Mouse (Mus musculus) T-helper 17 cell (primary cell): ENCODE measurements at regions not wholly inside any gene's neighbourhood (a gene's known extent, or its start where the extent isn't known, plus 50 kb on each side); places are given as distances from the start of the nearest gene placed in this dataset.

Experiments
- in situ Hi-C, 2 experiments: fragments of 300-600 bp; cut with MboI, MseI; formaldehyde crosslinking; loops; 1 replicate in 1 of 2; 2 replicates in 1 of 2; pipeline ENCODE4 v1.15.1; 2025; ENCODE audit warnings: high pct_unique_total_duplicates in 2 of 2

DNA sequence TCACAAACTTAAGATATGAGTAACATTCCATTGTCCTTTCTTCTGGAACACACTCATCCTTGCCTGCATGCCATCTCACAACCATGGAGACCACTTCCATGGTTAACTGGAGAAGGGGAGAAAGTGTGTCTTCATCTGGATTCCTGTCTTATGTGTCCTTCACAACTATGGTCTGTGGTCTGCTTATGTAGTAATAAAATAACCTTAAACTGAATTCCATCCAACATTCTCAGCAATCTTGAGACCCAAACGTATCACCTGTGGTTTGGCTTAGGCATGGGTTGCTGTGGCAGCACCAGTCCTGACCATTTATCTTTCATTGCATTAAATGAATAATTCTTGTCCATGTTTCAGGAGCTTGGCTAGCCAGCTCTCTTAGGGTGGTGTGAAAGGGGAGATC lies 1186.3 kb downstream of the Gsdmc2 start:
- in situ Hi-C loops = loop anchor here in 1 of 2 experiments (5.0 kb wide), 1 partner anchor 54 kb away; no protein-coding TSS in a partner anchor

DNA sequence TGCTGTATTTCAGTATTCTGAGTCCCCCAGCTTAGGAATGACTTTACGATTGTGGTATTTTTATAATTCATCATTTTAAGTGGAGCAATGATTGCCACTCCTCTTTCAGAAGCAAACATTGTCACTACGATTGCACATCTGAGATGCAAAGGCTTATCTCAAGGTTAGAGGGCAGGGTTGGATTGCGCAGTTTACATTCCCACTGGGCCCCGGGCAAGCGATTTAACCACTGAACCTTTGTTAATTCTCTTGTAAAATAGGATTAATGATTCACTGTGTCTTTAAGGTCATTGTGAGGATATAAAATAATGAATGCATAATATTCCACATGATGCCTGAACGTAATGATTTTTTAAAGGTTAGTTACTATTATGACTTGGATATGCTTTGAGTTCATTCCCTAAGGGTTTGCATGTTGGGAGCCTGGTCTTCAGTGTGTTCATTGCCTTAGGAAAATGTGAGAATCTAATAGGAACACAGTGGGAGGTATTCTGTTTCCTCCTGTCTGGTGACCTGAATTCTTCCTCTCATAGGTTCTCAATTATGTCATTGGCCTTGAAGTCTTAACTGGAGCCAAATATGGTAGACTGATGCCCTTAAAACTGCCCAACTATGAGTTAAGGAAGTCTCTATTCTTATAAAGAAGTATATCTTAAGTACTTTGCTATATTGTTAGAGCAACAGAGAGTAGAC lies 1198.4 kb downstream of the Gsdmc2 start:
- in situ Hi-C loops = no loop called here

DNA sequence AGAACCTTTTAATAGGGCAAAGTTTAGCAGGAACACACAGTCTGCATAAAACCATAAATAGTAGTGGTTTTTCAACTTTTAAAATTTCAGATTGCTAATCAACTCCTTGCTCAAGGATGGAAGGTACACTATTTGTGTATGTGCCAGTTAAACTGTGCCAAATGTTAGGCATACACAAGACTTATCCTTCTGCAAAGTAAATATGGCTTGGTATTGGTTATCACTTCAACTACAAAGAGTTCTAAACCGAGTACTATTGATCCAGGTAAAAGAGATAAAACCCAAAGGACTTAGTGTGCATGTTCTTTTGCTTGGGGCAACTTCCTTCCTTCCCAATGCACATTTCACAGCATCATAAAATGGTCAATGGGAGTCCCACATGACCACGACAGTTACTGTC lies 1200.2 kb downstream of the Gsdmc2 start:
- in situ Hi-C loops = no loop called here

DNA sequence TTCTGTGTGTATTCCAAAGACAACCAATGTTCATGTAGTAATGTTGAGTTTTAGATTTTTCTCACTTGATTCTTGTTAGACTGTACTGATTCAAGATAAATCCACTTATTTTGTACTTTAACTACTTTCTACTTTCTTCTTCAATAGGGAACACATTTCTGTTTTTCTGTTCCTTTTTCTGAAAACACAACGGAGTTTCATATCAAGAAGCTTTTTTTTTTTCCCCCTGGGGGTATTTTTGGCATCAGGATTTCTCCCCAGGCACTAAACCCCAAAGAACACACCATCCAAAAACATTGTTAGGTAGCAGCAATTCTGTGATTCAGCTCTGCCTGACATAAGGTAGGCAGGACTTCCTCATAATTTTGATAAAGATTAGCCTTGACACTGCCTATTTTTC lies 1200.7 kb downstream of the Gsdmc2 start:
- in situ Hi-C loops = no loop called here

DNA sequence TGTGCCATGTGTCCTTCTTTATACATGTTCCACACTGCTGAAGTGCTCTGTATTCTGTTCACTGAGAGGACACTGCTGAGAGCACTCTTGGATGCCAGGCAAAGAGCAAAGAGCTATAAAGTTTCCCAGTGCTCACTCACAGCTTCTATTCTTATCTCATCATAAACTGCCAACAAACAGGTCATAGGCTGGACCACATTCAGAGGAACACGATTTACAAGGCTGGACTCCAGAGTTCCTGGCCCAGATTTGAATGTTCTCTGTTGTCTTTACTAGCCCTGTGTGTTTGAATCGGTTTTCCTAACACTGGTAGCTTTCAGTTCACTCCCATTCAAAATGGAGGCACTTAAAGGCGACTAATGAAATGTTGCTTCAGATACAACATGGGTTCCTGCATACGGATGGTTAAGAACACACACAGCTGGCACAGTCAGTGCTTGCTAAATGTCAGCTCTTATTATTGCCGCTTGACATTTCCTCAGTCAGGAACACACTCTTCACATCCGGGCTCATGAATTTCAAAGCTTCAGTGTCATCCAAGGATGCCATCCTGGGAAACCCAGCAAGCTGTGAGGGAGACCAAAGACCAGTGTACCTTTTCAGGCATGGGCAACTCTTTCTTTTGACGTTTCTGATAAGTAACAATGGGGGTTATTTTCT lies 1203.8 kb downstream of the Gsdmc2 start:
- in situ Hi-C loops = no loop called here

DNA sequence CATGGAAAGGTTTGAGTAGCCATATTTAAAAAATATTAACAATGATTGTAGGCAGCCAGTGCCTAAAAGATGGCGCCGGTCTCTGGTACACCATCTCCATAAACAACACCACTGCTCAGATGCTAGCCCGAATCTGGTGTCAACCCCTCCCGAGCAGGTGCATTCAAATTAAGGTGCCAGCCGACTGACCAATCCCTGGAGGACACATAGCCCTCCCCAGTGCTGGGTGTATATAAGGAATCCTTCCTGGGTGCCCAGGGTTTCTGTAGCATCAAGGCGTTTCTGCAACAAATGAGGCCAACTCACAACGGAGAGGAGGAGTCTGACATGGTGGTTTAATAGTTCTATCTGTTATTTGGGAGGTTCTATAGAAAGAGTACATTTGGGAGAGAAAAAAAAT lies 1219.6 kb downstream of the Gsdmc2 start:
- in situ Hi-C loops = no loop called here

DNA sequence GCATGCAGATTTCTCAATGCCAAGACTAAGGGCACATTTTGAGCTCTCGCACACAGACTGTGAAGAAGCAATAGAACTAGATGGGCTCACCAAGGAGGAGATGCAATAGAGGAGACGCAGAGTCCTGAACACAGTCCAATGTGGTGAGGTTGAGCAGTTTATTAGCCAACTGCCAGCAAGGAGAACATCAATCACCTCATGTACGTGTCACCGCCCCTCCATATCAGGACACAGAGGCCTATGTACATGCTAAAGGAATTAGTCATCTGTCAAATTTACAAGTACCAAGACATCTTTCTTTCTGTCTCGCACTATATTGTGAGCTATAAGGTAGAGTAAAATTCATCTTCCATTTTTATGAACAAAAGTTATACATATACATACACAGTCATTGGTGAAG lies 1228.9 kb downstream of the Gsdmc2 start:
- in situ Hi-C loops = no loop called here

DNA sequence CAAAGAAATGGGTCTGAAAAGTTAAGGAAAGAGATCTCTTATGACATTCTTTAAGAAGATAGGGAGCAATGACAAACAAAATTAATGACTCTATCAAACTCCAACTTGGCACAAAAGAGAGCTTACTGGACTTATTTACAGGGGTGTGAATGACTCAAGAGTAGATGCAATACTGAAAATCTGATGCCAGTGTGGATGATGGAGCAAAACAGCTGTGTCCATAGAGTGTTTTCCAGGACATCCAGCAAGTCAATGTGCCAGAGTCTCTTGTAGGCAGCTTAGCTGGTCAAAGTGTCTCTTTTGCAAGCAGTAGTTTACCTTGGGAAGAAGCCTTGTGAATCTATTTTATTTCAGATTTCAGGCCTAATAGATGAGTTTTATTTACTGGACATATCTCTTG lies 1248.2 kb downstream of the Gsdmc2 start:
- in situ Hi-C loops = no loop called here

DNA sequence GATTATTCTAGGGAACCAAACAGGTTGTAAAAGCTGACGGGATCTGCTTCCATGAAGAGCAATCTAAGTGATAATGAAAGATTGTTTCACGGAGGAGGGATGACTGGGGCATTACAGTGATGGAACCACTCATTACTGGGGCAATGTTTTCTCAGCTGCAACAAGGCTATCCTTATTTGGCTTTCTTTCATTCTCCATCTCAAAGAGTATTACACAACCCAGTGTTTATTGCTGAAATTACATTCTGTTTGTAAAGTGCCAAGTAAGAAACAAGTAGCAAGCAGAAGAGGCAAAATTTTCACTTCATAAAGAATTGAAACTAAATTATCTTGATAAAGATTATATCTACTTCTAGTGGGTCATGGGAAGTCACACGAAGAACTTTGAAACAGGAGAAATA lies 1256.4 kb downstream of the Gsdmc2 start:
- in situ Hi-C loops = loop anchor here in 1 of 2 experiments (10.0 kb wide), 1 partner anchor 474 kb away; no protein-coding TSS in a partner anchor

DNA sequence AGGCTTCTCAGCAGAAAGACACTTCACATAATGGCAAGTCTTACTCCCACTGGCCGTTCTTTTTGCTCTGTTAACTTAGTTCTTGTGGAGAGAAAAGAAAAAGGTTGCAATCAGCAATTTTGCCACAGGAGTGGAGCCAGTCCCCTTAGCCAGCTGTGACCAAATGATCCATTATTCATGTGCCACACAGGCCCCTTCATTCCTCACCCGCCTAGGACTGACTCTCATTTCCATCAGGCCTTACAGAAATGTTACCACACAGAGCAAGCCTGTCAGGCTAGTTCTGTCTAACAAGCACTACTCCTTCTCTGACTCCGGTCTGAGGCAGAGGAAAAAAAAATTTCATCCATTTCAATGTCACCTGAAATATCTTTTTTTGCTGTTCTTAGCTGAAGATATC lies 1266.2 kb downstream of the Gsdmc2 start:
- in situ Hi-C loops = loop anchor here in 1 of 2 experiments (10.0 kb wide), 1 partner anchor 236 kb away; no protein-coding TSS in a partner anchor

DNA sequence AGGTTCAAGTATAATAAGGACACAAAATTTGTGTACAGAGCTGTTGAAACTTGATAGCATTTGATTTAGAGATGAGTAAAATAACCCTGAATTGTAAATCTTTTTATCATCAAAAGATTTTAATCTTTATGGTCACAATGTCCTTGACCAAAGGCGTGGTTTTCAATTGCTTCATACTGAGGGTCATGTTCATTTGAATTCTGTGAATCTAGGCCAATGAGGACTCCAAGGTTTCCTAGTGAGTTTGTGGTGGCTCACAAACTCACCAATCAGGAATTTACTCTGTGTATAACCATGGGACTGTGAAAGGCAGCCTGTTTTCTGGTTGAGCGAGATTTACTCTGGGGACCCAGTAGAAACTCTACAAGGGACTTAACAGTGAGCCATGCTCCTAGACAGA lies 1269.2 kb downstream of the Gsdmc2 start:
- in situ Hi-C loops = loop anchor here in 1 of 2 experiments (10.0 kb wide), 1 partner anchor 239 kb away; no protein-coding TSS in a partner anchor

DNA sequence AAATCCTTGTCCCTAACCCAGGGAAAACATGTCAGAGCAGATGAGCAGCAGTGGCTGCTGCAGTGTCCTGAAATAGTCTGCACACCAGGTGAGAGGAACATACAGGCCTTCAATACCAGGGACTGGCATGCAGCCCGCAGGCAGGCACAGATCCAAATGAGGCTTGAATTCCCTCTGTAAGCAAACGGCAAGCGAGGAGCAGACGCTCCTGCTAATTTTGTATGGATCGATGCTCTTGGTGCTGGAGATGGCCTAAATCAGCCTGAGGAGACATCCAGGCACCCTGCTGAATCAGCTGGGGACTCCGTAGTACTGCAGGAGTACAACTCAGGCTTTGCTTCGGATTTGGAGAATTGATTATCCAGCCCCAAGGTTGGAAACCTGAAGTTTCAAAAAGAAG lies 1273.2 kb downstream of the Gsdmc2 start:
- in situ Hi-C loops = loop anchor here in 1 of 2 experiments (10.0 kb wide), 1 partner anchor 243 kb away; no protein-coding TSS in a partner anchor

DNA sequence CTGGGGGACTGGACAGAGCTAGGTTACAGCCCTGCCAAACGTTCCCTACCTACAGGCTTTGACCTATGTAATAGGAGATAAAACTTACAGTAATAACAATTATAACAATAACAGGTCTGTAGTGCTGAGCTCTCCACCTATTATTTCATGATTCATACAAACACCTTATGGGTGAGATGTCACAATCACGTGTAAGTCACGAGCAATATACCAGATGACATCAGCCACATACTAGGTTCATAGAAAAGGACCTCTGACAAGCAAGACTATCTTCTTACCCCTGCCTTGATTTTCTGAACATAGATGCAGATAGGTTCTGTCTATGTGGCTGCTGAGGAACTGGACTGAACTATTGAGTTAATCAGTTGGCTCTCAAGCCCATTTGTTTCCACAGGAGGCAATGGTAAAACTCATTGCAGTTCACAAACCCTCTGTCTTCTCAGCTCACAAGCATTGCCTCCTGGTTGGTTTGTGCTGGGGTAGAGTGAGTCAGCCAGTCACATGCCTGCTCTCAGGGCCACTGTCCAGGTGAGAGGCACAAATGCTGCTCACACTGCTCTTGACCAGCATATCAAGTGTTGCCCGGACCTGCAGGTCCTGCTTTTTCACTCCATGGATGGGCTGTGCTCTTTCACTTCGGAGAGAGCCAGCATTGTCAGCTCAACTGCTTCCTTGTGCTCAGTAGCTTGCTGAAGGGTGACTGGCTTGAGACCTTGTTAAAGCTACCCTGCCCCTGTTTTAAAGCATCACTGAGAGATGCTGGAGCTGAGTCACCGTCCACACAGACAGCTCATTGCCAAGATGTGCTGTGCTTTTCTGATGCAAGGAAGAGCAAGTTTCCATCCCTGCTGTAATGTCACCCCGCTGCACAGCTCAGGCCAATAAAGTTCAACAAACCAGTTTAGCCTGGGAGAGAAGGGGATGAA lies 1275.9 kb downstream of the Gsdmc2 start:
- in situ Hi-C loops = loop anchor here in 1 of 2 experiments (10.0 kb wide), 1 partner anchor 1034 kb away; no protein-coding TSS in a partner anchor

DNA sequence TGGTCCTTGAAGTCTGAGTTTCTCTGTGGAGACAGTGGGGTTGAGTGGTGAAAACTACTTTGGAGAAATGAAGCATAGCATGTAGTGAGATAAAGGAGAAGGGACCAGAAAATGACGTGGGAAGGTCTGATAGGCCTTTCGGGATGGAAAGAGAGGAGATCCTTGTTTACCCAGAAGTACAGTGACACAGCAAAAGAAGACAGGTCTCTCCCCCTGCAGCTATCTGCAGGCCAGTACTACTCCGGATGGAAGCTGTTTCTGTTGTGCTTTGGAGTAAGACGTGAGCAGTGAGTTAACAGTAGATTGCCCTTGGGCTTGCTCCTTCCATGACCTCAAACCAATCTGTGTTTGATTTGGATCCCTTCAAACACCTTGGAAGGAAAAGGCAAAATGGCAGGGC lies 1277.5 kb downstream of the Gsdmc2 start:
- in situ Hi-C loops = loop anchor here in 1 of 2 experiments (10.0 kb wide), 1 partner anchor 1033 kb away; no protein-coding TSS in a partner anchor

DNA sequence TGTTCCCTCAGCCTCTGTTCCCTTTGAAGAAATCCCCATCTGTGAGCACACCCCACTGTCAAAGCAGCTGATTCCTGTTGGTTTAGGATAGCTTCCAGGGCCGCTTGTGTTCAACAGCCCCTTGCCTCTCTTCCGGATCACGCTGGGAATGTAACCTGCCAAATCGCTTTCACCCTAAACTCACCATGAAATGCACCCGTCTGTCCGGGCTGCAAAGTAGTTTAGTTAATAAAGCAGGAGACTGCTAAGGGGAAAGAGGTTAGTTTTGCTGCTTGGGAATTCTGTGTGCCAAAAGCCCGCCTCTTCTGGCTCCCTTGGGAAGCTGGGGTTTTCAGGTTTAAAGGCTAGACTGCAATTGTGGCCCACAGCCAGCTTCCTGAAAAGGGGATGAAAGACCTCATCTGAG lies 1278.9 kb downstream of the Gsdmc2 start:
- in situ Hi-C loops = loop anchor here in 1 of 2 experiments (10.0 kb wide), 1 partner anchor 1031 kb away; no protein-coding TSS in a partner anchor

DNA sequence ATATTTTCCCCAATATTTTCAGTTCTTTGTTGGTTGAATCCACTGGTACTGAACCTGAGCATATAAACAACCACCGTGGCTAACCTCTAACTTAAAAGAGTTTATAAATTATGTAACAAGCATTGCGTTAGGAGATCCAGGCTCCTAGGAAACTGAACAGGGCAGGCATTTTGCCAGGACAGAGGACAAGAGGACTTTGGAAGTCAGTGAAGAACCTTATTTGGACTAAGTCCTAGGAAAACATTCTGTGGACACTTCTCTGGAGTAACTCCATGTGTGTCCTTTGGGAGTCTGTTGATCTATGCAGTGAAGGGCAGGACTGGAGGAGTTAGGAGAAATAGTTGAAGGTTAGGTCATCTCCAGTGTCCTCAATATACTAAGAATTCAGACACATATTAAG lies 1311.7 kb downstream of the Gsdmc2 start:
- in situ Hi-C loops = no loop called here

DNA sequence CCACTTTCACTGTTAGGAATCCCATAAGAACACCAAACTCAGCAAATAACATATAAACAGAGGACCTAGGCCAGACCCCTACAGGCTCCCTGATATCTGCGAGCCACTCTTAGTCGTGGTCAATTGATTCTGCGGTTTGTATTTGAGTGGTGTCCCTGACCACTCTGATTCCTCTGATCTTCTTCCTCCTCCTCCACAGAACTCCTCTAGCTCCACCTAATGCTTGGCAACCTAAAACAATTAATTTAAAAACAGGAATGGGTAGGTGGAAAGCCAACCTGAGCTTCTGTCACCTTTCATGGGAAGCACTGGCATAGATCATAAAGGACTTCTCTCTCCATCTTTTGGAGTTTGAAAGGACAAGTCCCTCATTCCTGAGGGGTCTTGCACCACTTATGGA lies 1316.0 kb downstream of the Gsdmc2 start:
- in situ Hi-C loops = no loop called here

DNA sequence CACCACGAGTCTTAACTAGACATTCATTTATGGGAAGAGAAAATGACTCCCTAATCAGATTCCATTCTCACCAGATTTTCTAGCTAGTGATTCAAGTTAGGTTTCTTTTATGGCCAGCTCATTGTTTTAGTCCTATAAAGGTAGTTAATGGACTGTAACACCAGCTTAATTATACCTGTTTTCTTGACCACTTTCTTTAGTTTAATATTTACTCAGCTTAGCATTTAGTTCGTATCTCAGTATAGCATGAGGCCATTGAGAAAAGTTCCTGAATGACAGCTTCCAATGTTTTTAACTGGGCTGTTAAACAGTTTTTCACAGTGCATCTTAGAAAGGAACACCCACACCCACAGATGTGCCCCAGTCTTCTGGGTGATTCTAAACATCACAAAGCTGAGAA lies 1320.3 kb downstream of the Gsdmc2 start:
- in situ Hi-C loops = no loop called here

DNA sequence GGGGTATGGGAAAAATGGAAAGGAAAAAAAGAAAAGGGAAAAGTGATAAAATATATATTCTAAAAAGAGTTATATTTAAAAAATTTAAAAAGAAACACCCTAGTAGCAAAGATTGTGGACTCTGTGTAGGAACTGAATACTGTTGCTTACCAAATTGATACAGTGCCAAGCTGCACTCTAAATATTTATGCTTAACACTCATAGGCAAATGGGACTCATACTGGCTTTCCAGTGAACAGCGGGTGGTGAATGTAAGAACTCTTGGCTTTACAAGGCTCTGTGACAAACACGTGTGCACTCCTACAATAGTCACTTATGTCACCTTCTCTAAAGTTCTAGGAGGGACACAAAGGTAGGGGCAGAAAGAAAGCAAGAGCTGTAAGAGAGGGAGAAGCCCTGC lies 1320.8 kb downstream of the Gsdmc2 start:
- in situ Hi-C loops = no loop called here

DNA sequence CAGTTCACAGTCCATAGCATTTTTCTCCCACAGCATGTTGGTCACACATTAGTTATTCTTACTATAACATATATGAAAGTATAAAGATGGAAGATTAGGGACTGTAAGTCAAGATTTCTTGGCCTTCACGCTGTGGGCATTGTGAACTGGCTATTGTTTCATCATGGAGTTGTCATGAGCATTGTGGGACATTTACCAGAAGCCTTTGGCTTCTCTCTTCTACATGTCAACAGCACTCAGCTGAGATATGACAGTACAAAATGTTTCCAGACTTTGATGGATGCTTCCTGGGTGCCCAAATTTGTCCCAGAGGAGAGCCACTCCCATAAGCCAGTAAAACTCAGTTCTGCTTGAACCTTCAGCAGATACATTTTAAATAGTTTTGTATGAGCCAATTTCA lies 1331.5 kb downstream of the Gsdmc2 start:
- in situ Hi-C loops = no loop called here

DNA sequence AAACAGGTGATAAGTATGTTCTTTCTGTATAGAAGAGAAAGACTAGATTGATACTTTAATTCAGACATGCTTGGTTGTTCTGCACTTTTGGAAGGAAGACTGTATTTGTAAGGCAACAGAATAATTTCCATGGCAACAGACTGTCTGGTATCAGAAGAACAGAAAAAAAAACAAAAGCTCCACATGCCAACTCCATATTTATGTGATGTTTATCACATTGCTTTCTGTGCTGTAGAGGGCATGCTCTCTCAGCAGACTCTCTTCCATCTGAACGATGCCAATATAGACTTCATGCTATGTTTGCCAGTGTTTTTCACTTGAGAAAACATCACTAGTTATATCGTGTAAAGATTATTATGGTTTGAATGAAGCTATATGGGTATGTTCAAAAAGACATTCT lies 1333.5 kb downstream of the Gsdmc2 start:
- in situ Hi-C loops = no loop called here

DNA sequence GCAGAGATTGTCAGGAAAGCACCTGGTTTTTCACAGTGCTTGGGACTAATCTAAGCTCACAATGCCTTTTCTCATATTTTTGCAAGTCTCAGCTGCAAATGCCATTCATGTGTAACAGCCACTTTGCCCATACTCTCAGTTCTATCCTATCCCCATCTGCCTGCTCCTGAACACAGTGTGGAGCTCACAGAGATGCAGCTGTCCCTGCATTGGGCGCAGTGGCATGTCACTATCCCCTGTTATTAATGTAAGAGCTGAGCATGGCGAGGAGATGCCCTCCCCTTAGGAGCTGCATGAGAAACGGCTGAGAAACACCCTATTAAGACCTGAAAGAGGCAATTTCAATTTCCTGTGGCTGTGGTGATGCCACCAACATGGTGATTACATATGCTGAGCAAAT lies 1341.1 kb downstream of the Gsdmc2 start:
- in situ Hi-C loops = loop anchor here in 1 of 2 experiments (10.0 kb wide), 1 partner anchor 1399 kb away; no protein-coding TSS in a partner anchor
